Mouse (Mus musculus) CD4-positive helper T cell, adult 2 months (primary cell): ENCODE measurements around the gene Usp38.
"Not testable (repeated sequence)": the region's sequence is repeated elsewhere in the genome, so short reads cannot be mapped to it uniquely, and the experiment has no call there.

ENCODE experiments used
- DNase-seq: peaks from one replicate; pipeline ENCODE4 v3.0.0-alpha.2; 2012; ENCODE audit warnings: low read depth, missing footprints, low spot score

The Usp38 gene

DNA sequence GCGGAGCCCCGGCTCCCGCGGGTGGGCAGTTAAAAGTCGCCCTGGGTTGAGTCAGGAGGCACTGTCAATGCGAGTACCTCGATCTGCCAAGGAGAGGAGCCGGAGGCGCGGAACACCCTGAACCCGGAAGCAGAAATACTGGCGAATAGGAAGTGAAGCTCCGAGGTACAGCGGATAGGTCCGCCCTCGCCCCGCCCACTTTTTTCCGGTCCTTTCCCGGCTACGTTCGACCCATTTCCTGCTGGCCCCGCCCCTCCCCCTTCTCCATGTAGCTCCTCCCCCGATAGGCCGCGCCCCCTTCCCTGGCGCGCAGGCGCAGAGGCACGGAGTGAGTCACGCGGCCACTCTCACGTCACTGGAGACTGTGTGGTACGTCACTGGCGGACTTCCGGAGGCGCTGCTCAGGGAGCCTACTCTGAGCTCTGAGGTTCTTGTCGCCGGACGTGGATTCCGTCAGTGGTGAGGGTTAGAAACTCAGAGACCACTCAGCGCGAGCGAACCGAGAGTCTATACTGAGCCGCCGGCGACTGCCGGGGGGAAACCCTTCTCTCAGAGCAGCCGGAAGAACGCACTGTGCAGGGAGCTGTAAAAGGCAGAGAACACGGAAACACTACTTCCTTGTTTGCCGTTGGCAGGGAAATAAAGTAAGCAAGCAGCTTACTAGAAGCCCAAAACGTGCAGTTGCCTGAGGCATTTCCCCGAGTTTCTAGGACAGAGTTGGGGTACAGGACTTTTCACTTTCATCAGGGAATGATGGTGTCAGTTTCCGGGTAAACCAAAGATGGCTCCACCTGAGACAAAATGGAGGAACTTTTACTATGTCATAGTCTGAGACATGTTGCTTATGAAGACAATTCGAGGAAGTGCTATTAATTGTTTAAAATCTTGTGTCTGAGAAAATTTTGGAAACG is at the start of gene Usp38:
TSS of gene Usp38 (minus strand) at position 140 of the 911 bp plus-strand sequence.
- DNase-seq = peak; percentile 99

- DNase-seq = no peak
Observed at GRCm38 (mm10) chr8:81062566-81062965, 47.8 kb upstream of the Usp38 start.

- DNase-seq = peak; percentile 35
Observed at GRCm38 (mm10) chr8:81061950-81062349, 47.2 kb upstream of the Usp38 start.

DNA sequence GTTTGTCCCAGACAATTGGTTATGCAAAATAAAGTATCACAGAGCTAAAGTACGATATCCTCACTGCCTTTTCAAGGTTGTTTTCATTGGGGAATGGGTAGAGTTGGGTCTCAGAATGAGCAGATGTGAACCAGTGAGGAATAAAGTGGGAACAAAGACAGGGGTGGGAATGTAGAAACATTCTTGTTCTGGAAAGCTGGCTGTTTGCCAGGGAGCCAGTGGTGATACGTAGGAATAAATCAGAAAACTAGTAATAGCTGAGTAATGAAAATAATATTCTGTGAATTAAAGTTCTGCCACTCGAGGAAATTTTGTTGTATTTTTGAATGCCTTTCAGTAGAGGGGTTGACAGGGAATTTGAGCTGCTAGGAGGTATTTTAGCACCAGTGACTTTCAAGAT is 29.5 kb upstream of the Usp38 start:
- no peak for DNase-seq

DNA sequence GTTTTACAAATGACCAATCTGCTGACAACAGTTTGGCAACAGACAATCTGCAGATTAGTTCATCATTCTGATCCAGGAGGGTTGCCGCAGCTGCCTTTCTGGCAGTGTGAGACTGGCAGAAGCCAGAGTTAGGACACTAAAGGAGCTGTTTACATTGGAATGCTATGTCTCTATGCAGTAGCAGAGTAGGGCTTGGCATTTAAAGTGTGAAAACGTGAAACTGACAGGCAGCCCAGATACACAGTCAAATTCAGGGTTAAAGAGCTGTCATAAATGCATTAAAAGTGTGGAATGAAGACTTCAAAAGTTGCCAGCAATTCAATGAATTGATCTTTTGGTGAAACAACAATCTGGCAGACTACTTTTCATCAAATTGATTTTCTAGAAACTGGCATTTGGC is 13.3 kb upstream of the Usp38 start:
- DNase-seq = no peak

DNA sequence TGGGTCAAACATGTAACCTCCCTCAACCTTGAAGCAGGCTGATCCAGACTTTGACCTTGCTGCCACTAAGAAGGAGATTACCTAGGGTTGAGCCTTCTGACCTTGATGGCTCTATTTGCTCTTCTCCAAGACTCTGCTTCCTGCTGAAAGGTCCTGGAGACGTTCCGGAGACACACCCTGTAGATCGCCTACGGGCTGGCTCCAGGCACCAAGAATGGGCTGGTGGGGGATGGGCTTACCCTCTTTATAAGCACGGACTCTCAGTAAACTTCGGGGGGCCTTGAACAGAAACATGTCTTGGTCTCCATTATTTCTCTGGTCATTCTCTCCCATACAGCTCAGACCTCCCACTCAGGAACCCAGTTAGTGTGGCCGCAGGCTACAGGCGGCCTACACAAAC is 2.8 kb upstream of the Usp38 start:
- not testable (repeated sequence) for DNase-seq

DNA sequence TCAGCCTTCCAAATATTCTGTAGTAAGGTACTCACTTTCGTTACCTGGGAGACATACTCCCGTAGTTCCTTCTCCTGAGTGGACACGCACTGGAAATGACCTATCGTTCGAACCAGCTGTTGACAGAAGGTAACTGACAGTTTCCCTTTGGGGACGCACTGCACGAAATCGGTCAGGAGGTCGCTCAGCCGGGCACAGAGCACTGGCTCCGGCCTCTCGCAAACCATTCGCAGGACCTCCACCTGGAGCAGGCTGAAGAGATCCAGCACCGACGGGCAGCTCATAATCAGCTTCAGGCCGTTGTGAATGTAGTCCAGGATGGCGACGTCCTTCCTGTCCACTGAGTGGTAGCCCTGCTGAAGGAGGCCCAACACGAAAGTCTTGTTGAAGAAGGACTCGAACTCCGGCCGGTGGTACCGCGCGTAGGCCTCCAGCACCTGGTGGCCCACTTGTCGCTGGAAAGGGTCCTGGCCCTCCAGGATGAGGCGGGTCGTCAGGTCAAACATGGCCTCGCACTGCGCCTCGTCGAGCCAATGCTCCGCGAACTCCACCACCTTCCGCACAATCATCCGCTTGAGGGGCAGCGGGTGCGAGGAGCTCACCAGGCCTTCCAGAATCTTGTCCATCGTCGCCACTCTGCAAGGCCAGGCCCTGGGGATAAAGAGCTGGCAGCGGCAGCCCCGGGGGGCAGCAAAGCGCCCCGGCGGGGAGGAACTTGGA is 757 bp downstream of the Usp38 start:
- DNase-seq = no peak

DNA sequence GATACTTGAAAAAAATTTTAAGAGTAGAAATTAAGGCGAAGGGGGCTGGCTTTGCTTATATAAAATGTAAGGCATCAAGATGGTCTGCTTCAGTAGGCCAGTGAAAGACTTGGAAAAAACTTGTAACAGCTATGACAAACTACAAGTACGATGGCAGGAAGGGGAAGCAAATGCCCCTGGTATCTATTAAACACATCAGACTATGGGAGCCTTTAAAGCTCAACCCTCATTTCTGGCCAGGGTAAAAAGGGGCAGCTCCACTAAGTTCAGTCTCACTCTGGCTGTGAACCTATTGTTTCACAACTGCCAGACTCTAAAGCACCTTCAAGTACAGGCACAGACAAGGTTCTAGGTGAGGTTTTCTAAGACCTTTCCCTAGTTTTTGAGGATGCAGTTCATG is 2.0 kb downstream of the Usp38 start:
- DNase-seq = peak; percentile 56

DNA sequence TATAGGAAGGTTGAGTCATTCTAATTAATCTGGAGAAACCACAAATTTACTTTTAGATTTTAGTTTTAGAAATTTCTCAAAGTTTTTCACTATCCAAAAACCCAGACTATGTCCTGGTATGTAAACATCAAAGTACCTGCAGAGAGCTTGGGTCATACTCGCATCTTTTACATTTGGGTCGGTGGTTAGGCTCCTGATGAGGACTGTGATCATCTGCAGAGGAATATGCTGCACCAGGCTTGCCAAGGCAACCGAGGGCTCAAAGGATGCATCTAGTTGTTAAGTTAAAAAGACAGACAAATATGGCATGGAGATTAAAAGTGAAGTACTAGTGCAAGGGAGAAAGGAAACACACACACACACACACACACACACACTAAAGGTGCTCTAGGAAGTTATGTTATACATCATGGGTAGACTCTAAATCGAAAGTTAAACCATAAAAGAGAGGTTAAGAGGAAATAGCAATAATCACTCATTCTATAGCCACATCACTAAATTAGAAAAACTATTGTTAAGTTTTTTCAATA is 2.6 kb downstream of the Usp38 start:
- DNase-seq = peak; percentile 82

DNA sequence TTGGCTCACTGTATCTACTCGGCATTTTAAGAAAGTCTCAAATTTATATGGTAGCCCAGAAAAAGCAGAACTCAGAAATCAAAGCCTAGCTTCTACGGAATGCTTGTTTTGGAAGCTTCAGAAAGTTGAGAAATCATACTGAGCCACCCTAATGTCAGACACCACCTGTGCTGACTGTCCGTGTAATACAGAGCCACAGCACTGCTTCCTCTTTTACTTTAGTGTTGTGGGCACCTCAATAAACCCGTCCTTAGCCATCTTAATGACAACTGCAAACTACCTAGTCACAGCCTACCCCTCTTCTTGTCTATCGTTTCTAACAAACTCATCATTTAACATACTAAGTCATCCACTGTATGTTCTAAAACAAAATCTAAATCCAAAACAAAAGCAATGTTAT is 4.3 kb downstream of the Usp38 start:
- DNase-seq = no peak

GRCm38 (mm10) chr8:81005114-81005513 is 9.6 kb downstream of the Usp38 start:
- no peak for DNase-seq

DNA sequence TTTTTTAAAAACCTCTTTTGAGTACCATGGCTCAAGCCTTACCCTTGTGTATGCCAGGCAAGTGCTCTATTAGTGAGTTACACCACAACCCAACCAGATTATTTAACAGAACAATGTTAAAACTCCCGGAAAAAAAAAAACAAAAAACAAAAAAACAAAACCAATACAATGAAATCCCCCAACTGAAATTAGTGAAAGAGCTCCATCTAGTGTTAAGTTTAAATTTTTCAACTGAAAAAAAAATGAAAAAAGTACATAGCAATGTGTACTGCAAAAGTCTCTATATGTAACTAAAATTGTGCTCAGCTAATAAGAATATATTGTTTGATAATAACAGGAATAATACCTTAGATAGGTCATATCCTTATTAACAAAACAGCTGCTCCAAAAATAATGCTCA is 18.1 kb downstream of the Usp38 start:
- DNase-seq = peak; percentile 42

- no peak for DNase-seq
Observed at GRCm38 (mm10) chr8:80991937-80992336, 22.8 kb downstream of the Usp38 start.

- no peak for DNase-seq
Observed at GRCm38 (mm10) chr8:80982829-80983228, 31.9 kb downstream of the Usp38 start.

- DNase-seq = no peak
Observed at GRCm38 (mm10) chr8:80981696-80982095, 33.0 kb downstream of the Usp38 start.

DNA sequence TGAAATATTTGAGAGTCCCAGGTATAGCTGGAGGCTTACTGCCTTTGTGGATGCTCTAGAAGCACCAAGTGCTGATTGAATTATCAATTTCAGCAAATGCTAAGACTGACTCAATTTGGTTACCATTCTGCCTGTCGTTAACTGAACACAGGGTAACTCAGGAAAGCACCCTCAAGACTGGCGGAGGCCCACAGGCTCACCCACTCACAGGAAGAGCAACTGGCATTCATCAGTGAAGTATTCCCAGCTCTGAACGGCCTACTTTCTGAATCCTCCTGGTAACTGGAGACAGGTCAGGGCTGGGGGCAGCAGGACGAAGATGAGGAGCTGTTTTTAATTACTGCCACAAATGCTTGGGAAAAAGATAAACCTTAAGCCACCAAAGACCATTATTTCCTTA is 34.7 kb downstream of the Usp38 start:
- DNase-seq = no peak

GRCm38 (mm10) chr8:80977231-80977630 is 37.5 kb downstream of the Usp38 start:
- DNase-seq = no peak

DNA sequence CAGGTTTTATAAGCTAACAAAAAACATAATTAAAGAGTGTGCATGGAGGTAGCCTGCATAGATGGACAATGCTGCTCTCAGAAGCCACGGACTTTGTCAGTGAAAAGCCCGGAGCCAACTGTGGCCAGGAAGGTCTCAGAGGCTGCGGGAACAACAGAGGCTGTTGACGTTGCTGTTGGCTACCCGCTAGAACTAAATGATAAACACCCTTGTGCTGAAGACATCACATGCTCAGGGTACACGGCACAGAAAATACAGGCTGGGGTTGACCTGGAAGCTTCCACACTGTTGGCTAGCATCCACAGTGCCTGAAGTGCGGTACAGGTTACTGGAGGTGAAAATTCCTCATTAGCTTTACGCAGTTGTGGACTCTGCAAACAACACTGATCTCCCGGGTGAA is 43.6 kb downstream of the Usp38 start:
- DNase-seq = no peak

- no peak for DNase-seq
Observed at GRCm38 (mm10) chr8:80970000-80970685, 44.6 kb downstream of the Usp38 start.

DNA sequence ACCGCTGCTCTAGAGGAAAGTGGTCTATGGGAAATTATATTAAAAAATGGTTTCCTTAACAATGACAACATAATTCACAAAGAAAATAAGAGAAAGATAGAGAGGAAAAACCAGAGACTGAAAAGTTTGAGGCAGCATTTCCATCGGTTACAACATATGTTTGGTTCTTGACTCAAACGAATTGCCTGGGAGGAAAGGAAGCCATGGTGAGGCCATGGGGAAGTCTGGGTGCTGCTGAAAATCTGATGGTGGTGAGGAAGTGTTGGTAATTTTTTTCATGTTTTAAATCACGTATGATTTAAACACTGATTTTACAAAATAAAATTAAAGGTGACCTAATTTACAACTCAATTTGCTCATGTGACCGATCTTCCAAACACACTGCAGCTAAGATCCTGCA is 45.3 kb downstream of the Usp38 start:
- no peak for DNase-seq

DNA sequence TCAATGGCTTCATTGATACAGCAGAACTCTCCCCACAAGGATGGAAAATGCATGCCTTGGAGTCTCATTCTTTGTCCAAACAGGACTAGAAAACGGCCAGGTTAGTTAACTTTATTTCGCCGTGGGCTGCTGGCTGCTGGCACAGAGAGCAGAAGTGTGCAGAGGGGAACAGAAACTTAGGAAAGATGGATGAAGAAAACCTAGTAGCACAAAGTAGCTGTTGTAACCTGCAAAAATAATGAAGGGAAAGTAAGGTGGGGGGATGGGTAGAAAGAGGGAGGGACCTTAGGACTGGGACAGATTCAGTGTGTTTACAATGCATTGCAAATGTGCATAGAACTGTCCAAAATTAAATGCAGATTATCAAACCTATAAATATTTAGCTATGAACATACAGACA is 51.6 kb downstream of the Usp38 start:
- no peak for DNase-seq

DNA sequence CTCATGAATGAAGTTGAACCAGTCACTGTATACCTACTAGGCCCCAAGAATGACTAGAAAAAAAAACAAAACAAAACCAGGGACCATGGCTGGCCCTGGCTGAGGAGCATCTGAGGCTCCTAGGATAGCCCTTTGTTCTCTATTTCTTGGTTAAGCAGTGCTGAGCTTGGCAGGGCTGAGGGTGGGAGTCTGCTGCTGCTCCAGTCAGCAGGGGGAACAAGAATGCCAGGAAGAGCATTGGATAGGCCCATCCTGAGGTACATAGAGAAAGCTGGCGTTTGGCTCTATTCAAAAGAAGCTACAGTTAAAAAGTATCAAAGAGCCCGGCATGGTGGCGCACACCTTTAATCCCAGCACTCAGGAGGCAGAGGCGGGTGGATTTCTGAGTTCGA is 52.1 kb downstream of the Usp38 start:
- DNase-seq = no peak
